Mouse (Mus musculus) liver, postnatal 0 days (tissue): ENCODE results near the gene Tgfb3.

Source experiments
- CTCF ChIP-seq: sonication (generic); IDR thresholded peaks from 2 replicates; pipeline ENCODE4 v1.5.1; 2016; ENCODE audit warnings: antibody characterized with exemption, low read depth
- EP300 ChIP-seq: IDR thresholded peaks from 2 replicates; pipeline ENCODE4 v1.6.1; 2016; ENCODE audit warnings: antibody characterized with exemption, low read depth, mild to moderate bottlenecking

DNA sequence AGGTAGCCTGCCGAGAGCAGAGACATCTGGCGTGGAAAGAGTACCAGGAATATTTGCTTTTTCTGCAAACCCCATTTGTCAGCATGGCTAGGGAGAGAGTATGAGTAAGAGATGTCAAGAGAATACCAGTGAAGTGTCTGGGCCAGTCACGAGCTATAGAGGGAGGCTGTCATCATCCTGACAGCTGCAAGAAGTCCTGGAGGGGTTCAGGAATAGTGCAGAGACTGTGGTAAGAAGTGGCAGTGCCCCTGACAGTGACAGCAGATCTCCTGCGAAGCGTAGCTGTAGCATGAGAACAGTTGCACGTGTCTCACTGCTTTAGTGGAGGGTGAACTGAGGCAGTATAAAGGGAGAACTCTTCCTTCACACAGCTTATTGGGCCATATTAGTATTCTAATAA is 57.3 kb downstream of the Tgfb3 start:
- TF ChIP-seq EP300 (no peak), CTCF (no peak)
